Comparison of ENCODE assay signal across 17 mouse cellular contexts in genomic region chr1:81972575-81972974, GRCm38 (mm10).
"Had no signal": no experiment of that assay in that cellular context is flagged by ENCODE, and none has a peak within 500 bp of the region (broad histone marks: within the 10 kb centered on the region; RNA-seq: fewer than 3 reads in every experiment).

No protein-coding gene starts in this region.

- H3K27me3 ChIP-seq: liver, embryonic 15.5 days; lung, embryonic 15.5 days; megakaryocyte, embryonic 14.5 days; midbrain, embryonic 12.5 days; midbrain, embryonic 15.5 days; neural tube, embryonic 12.5 days; stomach, embryonic 15.5 days had no signal

- H3K27ac ChIP-seq: liver, embryonic 15.5 days; lung, embryonic 15.5 days; macrophage; midbrain, embryonic 12.5 days; midbrain, embryonic 15.5 days; neural tube, embryonic 12.5 days; stomach, embryonic 15.5 days; stomach, postnatal 0 days had no signal

- H3K4me3 ChIP-seq: liver, embryonic 15.5 days; lung, embryonic 15.5 days; megakaryocyte, embryonic 14.5 days; midbrain, embryonic 12.5 days; midbrain, embryonic 15.5 days; neural tube, embryonic 12.5 days; stomach, embryonic 15.5 days had no signal

- DNase-seq: liver, postnatal 0 days; lung, adult 2 months; lung, postnatal 14 days; lung, postnatal 36 days; right cerebral cortex, postnatal 14 days; thymus, postnatal 14 days; thymus, postnatal 36 days had no signal

- H3K9ac ChIP-seq: liver, embryonic 15.5 days; liver, postnatal 0 days; lung, embryonic 15.5 days; midbrain, embryonic 12.5 days; midbrain, embryonic 15.5 days; neural tube, embryonic 12.5 days; stomach, embryonic 15.5 days had no signal

- H3K36me3 ChIP-seq: liver, embryonic 15.5 days; lung, embryonic 15.5 days; midbrain, embryonic 12.5 days; midbrain, embryonic 15.5 days; neural tube, embryonic 12.5 days; stomach, embryonic 15.5 days had no signal

- ATAC-seq: liver, postnatal 0 days; lung, postnatal 0 days; midbrain, embryonic 15.5 days had no signal

- H3K4me2 ChIP-seq: liver, embryonic 15.5 days; lung, embryonic 15.5 days; midbrain, embryonic 12.5 days; midbrain, embryonic 15.5 days; neural tube, embryonic 12.5 days; stomach, embryonic 15.5 days had no signal

- H3K4me1 ChIP-seq: liver, embryonic 15.5 days; lung, embryonic 15.5 days; megakaryocyte, embryonic 14.5 days; midbrain, embryonic 12.5 days; midbrain, embryonic 15.5 days; neural tube, embryonic 12.5 days; stomach, embryonic 15.5 days had no signal

- H3K9me3 ChIP-seq: liver, embryonic 15.5 days; lung, embryonic 15.5 days; midbrain, embryonic 12.5 days; midbrain, embryonic 15.5 days; neural tube, embryonic 12.5 days; stomach, embryonic 15.5 days had no signal
